27 mouse cellular contexts compared by ENCODE assay signal in the genomic region with DNA sequence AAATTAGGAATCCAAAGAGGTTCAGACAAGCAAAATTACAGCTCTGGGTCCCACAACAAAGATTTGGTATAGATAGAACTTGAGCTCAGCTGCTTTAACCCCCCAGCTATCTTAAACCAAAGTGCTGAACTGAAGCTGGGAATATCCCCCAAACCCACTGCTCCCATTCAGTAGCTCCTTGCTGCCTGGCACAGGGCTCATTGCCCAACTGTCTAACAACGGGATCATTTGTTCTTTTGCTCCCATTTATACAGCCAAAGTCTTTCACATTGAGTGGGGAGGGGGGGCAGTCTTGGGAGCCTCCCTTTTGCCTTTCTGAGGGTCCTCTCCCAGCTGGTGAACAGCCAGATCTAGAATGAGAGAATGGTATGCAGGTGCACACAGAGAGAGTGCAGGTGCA.
"Had no signal": no experiment of that assay in that cellular context is flagged by ENCODE, and none has a peak within 500 bp of the region (broad histone marks: within the 10 kb centered on the region; RNA-seq: fewer than 3 reads in every experiment).

No protein-coding gene starts in this region.

- H3K27me3 ChIP-seq: hindbrain, embryonic 15.5 days; kidney, embryonic 15.5 days; limb, embryonic 13.5 days; limb, embryonic 15.5 days had no signal

- H3K9ac ChIP-seq: heart, embryonic 12.5 days; hindbrain, embryonic 13.5 days; hindbrain, embryonic 15.5 days; kidney, embryonic 15.5 days; limb, embryonic 13.5 days; limb, embryonic 15.5 days; liver, embryonic 12.5 days; liver, embryonic 14.5 days had no signal

- H3K4me1 ChIP-seq: heart, embryonic 10.5 days; heart, embryonic 12.5 days; hindbrain, embryonic 15.5 days; limb, embryonic 13.5 days; limb, embryonic 15.5 days; liver, embryonic 12.5 days had no signal

- ATAC-seq: hindbrain, postnatal 0 days; intestine, embryonic 16.5 days; liver, embryonic 12.5 days had no signal

- DNase-seq: gastrocnemius, adult 2 months; gastrocnemius, postnatal 10 days; gastrocnemius, postnatal 25 days; heart, adult 18-20 months; heart, postnatal 10 days; heart, postnatal 4 days; kidney, adult 11 months; kidney, adult 2 months; kidney, adult 9 months; kidney, postnatal 14 days; kidney, postnatal 36 days; layer of hippocampus, adult 9-11 months; layer of hippocampus, postnatal 36 days; left cerebral cortex, postnatal 4 days had no signal

- H3K4me3 ChIP-seq: gastrocnemius, adult 2 months; heart, embryonic 10.5 days; heart, embryonic 12.5 days; hindbrain, embryonic 10.5 days; hindbrain, embryonic 13.5 days; hindbrain, embryonic 15.5 days; kidney, embryonic 15.5 days; limb, embryonic 13.5 days; limb, embryonic 15.5 days; liver, embryonic 12.5 days had no signal

- H3K36me3 ChIP-seq: heart, embryonic 10.5 days; heart, embryonic 12.5 days; hindbrain, embryonic 10.5 days; hindbrain, embryonic 13.5 days; hindbrain, embryonic 15.5 days; kidney, embryonic 15.5 days; limb, embryonic 13.5 days; limb, embryonic 15.5 days; liver, embryonic 12.5 days had no signal

- H3K9me3 ChIP-seq: heart, embryonic 10.5 days; heart, embryonic 12.5 days; hindbrain, embryonic 13.5 days; hindbrain, embryonic 15.5 days; kidney, embryonic 15.5 days; limb, embryonic 13.5 days; limb, embryonic 15.5 days; liver, embryonic 12.5 days had no signal

- H3K4me2 ChIP-seq: heart, embryonic 12.5 days; hindbrain, embryonic 13.5 days; hindbrain, embryonic 15.5 days; kidney, embryonic 15.5 days; limb, embryonic 13.5 days; limb, embryonic 15.5 days; liver, embryonic 12.5 days had no signal

- H3K27ac ChIP-seq: gastrocnemius, adult 2 months; heart, embryonic 10.5 days; hindbrain, embryonic 10.5 days; hindbrain, embryonic 13.5 days; hindbrain, embryonic 15.5 days; hindbrain, postnatal 0 days; kidney, embryonic 15.5 days; kidney, postnatal 0 days; limb, embryonic 13.5 days; limb, embryonic 15.5 days; liver, embryonic 12.5 days; liver, embryonic 14.5 days had no signal
